Mouse (Mus musculus) CH12.LX (cell line): ENCODE measurements around the gene Acad11. TPM values are rescaled to one million over a fixed set of nuclear protein-coding genes. Genes with fewer than 3 reads are reported as not detected.

Source experiments
- DNase-seq: peaks from one replicate; pipeline ENCODE4 v3.0.0-alpha.2; 2013; ENCODE audit errors: extremely low read depth
- H3K27ac ChIP-seq: 2 replicates; pipeline ENCODE4 v1.5.1; 2012; ENCODE audit warnings: low read depth, mild to moderate bottlenecking, control low read depth, moderate library complexity; ENCODE audit not compliant: insufficient read depth
- H3K27me3 ChIP-seq: replicated peaks from 2 replicates; pipeline ENCODE3; 2012; ENCODE audit warnings: inconsistent platforms
- H3K36me3 ChIP-seq, 2 experiments: replicated peaks in 1 of 2; 2 replicates each; pipeline versions ENCODE3 to v1.6.1; 2012; ENCODE audit warnings: inconsistent platforms in 1 of 2, low read length in 1 of 2, mild to moderate bottlenecking in 1 of 2, mixed read lengths in 1 of 2, moderate library complexity in 1 of 2; ENCODE audit not compliant: control insufficient read depth in 1 of 2, insufficient read depth in 1 of 2
- H3K4me1 ChIP-seq, 2 experiments: 2 replicates each; pipeline ENCODE4 v1.6.1; 2012; ENCODE audit warnings: inconsistent platforms in 1 of 2, moderate library complexity in 1 of 2; ENCODE audit not compliant: insufficient read depth in 2 of 2, control insufficient read depth in 1 of 2
- H3K4me2 ChIP-seq: 2 replicates; pipeline ENCODE4 v1.6.1; 2012; ENCODE audit warnings: low read depth, mild to moderate bottlenecking, control low read depth; ENCODE audit not compliant: poor library complexity, insufficient read depth, severe bottlenecking
- H3K4me3 ChIP-seq, 3 experiments: fragments of 150-350 bp in 1 of 3; sonication (generic) in 1 of 3; replicated peaks in 1 of 3; 2 replicates each; pipeline versions ENCODE3 to v1.5.1; 2011 to 2012; ENCODE audit warnings: low read depth in 2 of 3, low read length in 2 of 3, mild to moderate bottlenecking in 2 of 3, moderate library complexity in 2 of 3, control low read depth in 1 of 3, improper control_type of control experiment in 1 of 3, inconsistent platforms in 1 of 3, mixed read lengths in 1 of 3; ENCODE audit not compliant: poor library complexity in 1 of 3
- H3K79me2 ChIP-seq: replicated peaks from 2 replicates; pipeline ENCODE4 v1.6.1; 2012; ENCODE audit warnings: mild to moderate bottlenecking, moderate library complexity; ENCODE audit not compliant: control insufficient read depth, poor library complexity, insufficient read depth, severe bottlenecking; ENCODE audit errors: extremely low read depth
- H3K9ac ChIP-seq: 2 replicates; pipeline ENCODE4 v1.6.1; 2012; ENCODE audit warnings: low read depth, mild to moderate bottlenecking, control low read depth, moderate library complexity; ENCODE audit not compliant: insufficient read depth
- H3K9me3 ChIP-seq: replicated peaks from 2 replicates; pipeline ENCODE3; 2012; ENCODE audit warnings: low read length, inconsistent platforms, mixed read lengths
- BHLHE40 ChIP-seq: IDR thresholded peaks from 2 replicates; pipeline ENCODE4 v1.6.1; 2011; ENCODE audit warnings: mild to moderate bottlenecking, low read depth, low read length, improper control_type of control experiment
- CHD1 ChIP-seq: IDR thresholded peaks from 2 replicates; pipeline ENCODE4 v1.6.1; 2012; ENCODE audit warnings: low read depth, low read length, improper control_type of control experiment, inconsistent platforms
- E2F4 ChIP-seq: IDR thresholded peaks from 2 replicates; pipeline ENCODE4 v1.6.1; 2011; ENCODE audit warnings: low read depth, low read length, improper control_type of control experiment; ENCODE audit not compliant: insufficient replicate concordance
- EP300 ChIP-seq: IDR thresholded peaks from 2 replicates; pipeline ENCODE4 v1.6.1; 2011; ENCODE audit warnings: low read length, improper control_type of control experiment
- ETS1 ChIP-seq: conservative IDR thresholded peaks from 2 replicates; pipeline ENCODE4 v1.6.1; 2012; ENCODE audit warnings: low read depth, mild to moderate bottlenecking, inconsistent platforms, low read length, improper control_type of control experiment, moderate library complexity
- GABPA ChIP-seq: IDR thresholded peaks from 2 replicates; pipeline ENCODE4 v1.6.1; 2012; ENCODE audit warnings: low read depth, low read length, improper control_type of control experiment, inconsistent platforms; ENCODE audit not compliant: insufficient replicate concordance
- JUN ChIP-seq: IDR thresholded peaks from 2 replicates; pipeline ENCODE4 v1.6.1; 2011; ENCODE audit warnings: low read depth, mild to moderate bottlenecking, low read length, improper control_type of control experiment, moderate library complexity; ENCODE audit not compliant: insufficient read depth
- JUND ChIP-seq: conservative IDR thresholded peaks from 2 replicates; pipeline ENCODE4 v1.6.1; 2011; ENCODE audit warnings: low read depth, low read length, improper control_type of control experiment
- KAT2A ChIP-seq: IDR thresholded peaks from 2 replicates; pipeline ENCODE4 v1.6.1; 2012; ENCODE audit warnings: low read length, improper control_type of control experiment, inconsistent platforms; ENCODE audit not compliant: insufficient replicate concordance
- MAZ ChIP-seq: IDR thresholded peaks from 2 replicates; pipeline ENCODE4 v1.6.1; 2012; ENCODE audit warnings: low read depth, mild to moderate bottlenecking, inconsistent platforms, low read length, improper control_type of control experiment, moderate library complexity
- NELFE ChIP-seq: IDR thresholded peaks from 2 replicates; pipeline ENCODE4 v1.6.1; 2011; ENCODE audit warnings: low read depth, low read length, improper control_type of control experiment
- NRF1 ChIP-seq: IDR thresholded peaks from 2 replicates; pipeline ENCODE4 v1.6.1; 2014; ENCODE audit warnings: low read depth, mild to moderate bottlenecking, inconsistent platforms, low read length, improper control_type of control experiment, moderate library complexity
- PAX5 ChIP-seq: IDR thresholded peaks from 2 replicates; pipeline ENCODE4 v1.6.1; 2012; ENCODE audit warnings: low read length, inconsistent platforms, mixed read lengths
- POLR2A ChIP-seq: IDR thresholded peaks from 2 replicates; pipeline ENCODE4 v1.6.1; 2011; ENCODE audit warnings: low read depth, mild to moderate bottlenecking, improper control_type of control experiment, low read length
- POLR2AphosphoS2 ChIP-seq: IDR thresholded peaks from 2 replicates; pipeline ENCODE4 v1.6.1; 2011; ENCODE audit warnings: low read depth, low read length, improper control_type of control experiment
- SIN3A ChIP-seq: IDR thresholded peaks from 2 replicates; pipeline ENCODE4 v1.6.1; 2012; ENCODE audit warnings: low read length, improper control_type of control experiment, inconsistent platforms
- SMC3 ChIP-seq: IDR thresholded peaks from 2 replicates; pipeline ENCODE4 v1.6.1; 2011; ENCODE audit warnings: low read depth, low read length, improper control_type of control experiment
- TBP ChIP-seq: conservative IDR thresholded peaks from 2 replicates; pipeline ENCODE4 v1.6.1; 2011; ENCODE audit warnings: low read depth, low read length, improper control_type of control experiment
- TCF12 ChIP-seq: IDR thresholded peaks from 2 replicates; pipeline ENCODE4 v1.6.1; 2014; ENCODE audit warnings: low read depth, mild to moderate bottlenecking, inconsistent platforms, low read length, improper control_type of control experiment
- UBTF ChIP-seq: IDR thresholded peaks from 2 replicates; pipeline ENCODE4 v1.6.1; 2012; ENCODE audit warnings: low read depth, mild to moderate bottlenecking, inconsistent platforms, low read length, improper control_type of control experiment, moderate library complexity
- USF1 ChIP-seq: IDR thresholded peaks from 2 replicates; pipeline ENCODE4 v1.6.1; 2014; ENCODE audit warnings: low read depth, mild to moderate bottlenecking, inconsistent platforms, low read length, improper control_type of control experiment
- USF2 ChIP-seq: conservative IDR thresholded peaks from 2 replicates; pipeline ENCODE4 v1.6.1; 2011; ENCODE audit warnings: low read depth, low read length, improper control_type of control experiment
- ZKSCAN1 ChIP-seq: IDR thresholded peaks from 2 replicates; pipeline ENCODE4 v1.6.1; 2012; ENCODE audit warnings: low read depth, inconsistent platforms, low read length, improper control_type of control experiment, borderline replicate concordance
- ZMIZ1 ChIP-seq: IDR thresholded peaks from 2 replicates; pipeline ENCODE4 v1.6.1; 2012; ENCODE audit warnings: low read depth, mild to moderate bottlenecking, inconsistent platforms, low read length, improper control_type of control experiment
- dilution Hi-C: fragments of 300-500 bp; cut with MboI; formaldehyde crosslinking; loops from 2 replicates; pipeline ENCODE4 v1.14.3; 2020; ENCODE audit warnings: low sequenced_read_pairs; ENCODE audit not compliant: extremely low pct_unique_long_range_greater_than_20kb, extremely low pct_ligation_motif_present
- in situ Hi-C: fragments of 300-500 bp; cut with MboI; formaldehyde crosslinking; loops from 3 replicates; pipeline ENCODE4 v1.14.3; 2019; ENCODE audit warnings: low sequenced_read_pairs, low pct_ligation_motif_present, low pct_unique_long_range_greater_than_20kb, mixed read lengths
- polyA plus RNA-seq: library from polyadenylated mRNA; unstranded; fragments of >175 nt; gene quantifications from 2 replicates; pipeline ENCODE4 v1.2.1, GENCODE M21; 2012; ENCODE audit warnings: low read depth; ENCODE audit not compliant: insufficient read length
- total RNA-seq, 2 experiments: library from RNA; depleted of rRNA; stranded (reverse); fragments of 300-350 nt in 1 of 2; fragments of >200 nt in 1 of 2; gene quantifications; 2 replicates each; pipeline ENCODE4 v1.2.3; 2012 to 2014

Gene Acad11
- total and polyA plus RNA-seq, 3 experiments: 8.3 to 12.1 (median 10.0) TPM

GRCm38 (mm10) chr9:104088555-104088954, 25.4 kb downstream of the Acad11 start:
- H3K36me3 ChIP-seq: peaks cover 3 to 40% of the 10 kb centered on the region in 2 experiments
- H3K4me1 ChIP-seq: peaks cover 0 to 17% of the 10 kb centered on the region in 2 experiments; a peak in 2 of 4 replicates
- TF ChIP-seq GABPA (no peak), CHD1 (no peak), UBTF (no peak), JUND (no peak), SIN3A (no peak), USF1 (no peak), ZKSCAN1 (no peak), POLR2A (no peak), E2F4 (no peak), NELFE (no peak), MAZ (no peak), USF2 (no peak)
- H3K4me3 ChIP-seq: no peak overlapping the region
- H3K27me3 ChIP-seq: no peaks in the 10 kb centered on the region
- no peak overlapping the region for H3K9ac ChIP-seq
- H3K79me2 ChIP-seq: no peaks in the 10 kb centered on the region
- no peaks in the 10 kb centered on the region for H3K9me3 ChIP-seq
- DNase-seq: no peak
- dilution Hi-C loops: no loop called here
- H3K4me2 ChIP-seq: no peak overlapping the region
- H3K27ac ChIP-seq: no peak overlapping the region
- in situ Hi-C loops: no loop called here

GRCm38 (mm10) chr9:104092945-104093344, 29.8 kb downstream of the Acad11 start:
- peaks cover 0 to 29% of the 10 kb centered on the region in 2 experiments for H3K36me3 ChIP-seq
- H3K4me1 ChIP-seq: peaks cover 0 to 33% of the 10 kb centered on the region in 2 experiments; a peak in 2 of 4 replicates
- H3K79me2 ChIP-seq: no peaks in the 10 kb centered on the region
- no peak overlapping the region for H3K4me3 ChIP-seq
- dilution Hi-C loops (no loop called here), in situ Hi-C loops (no loop called here)
- TF ChIP-seq SMC3 (no peak), NRF1 (no peak), MAZ (no peak), TCF12 (no peak), ZMIZ1 (no peak), PAX5 (no peak), SIN3A (no peak), ETS1 (peak; percentile 56; the same call in 1 of the 2 replicates), TBP (no peak), POLR2AphosphoS2 (no peak), JUND (no peak), BHLHE40 (peak; percentile 38; the same call in 1 of the 2 replicates), EP300 (no peak), NELFE (no peak), JUN (no peak), KAT2A (no peak)
- no peaks in the 10 kb centered on the region for H3K27me3 ChIP-seq
- no peak overlapping the region for H3K4me2 ChIP-seq
- H3K9me3 ChIP-seq: no peaks in the 10 kb centered on the region
- H3K27ac ChIP-seq: no peak overlapping the region
- DNase-seq: peak; percentile 27
- H3K9ac ChIP-seq: no peak overlapping the region
